Mouse (Mus musculus) embryonic stem cell, embryonic (primary cell): Measurements from ENCODE around the gene Ing3.

Experiments
- CTCF ChIA-PET, 4 experiments: fragments of 300-600 bp in 2 of 4; fragments of 350-600 bp in 2 of 4; sonication (Branson Sonifier 250); formaldehyde crosslinking; loops; one replicate each; lab custom pipeline; 2022; ENCODE audit warnings: inconsistent platforms in 2 of 4; lab: Charles Lee
- POLR2A ChIA-PET, 4 experiments: fragments of 300-600 bp in 2 of 4; fragments of 350-600 bp in 2 of 4; sonication (Branson Sonifier 250); formaldehyde crosslinking; loops; one replicate each; lab custom pipeline; 2022; ENCODE audit warnings: antibody characterized with exemption in 4 of 4, inconsistent platforms in 1 of 4; lab: Charles Lee

Gene Ing3

GRCm38 (mm10) chr6:21949226-21949731 is at the start of gene Ing3:
Gene Ing3 (plus strand): TSS chr6:21949571.
- ChIA-PET POLR2A (interaction anchor here in 2 of 4 experiments (0.8 to 2.4 kb wide), 5 partner anchors 10 to 153 kb away, joined by 3 to 13 read pairs (median 3); no protein-coding TSS in a partner anchor), CTCF (no interaction called here)

GRCm38 (mm10) chr6:21909720-21910119 is 39.7 kb upstream of the Ing3 start:
- CTCF ChIA-PET: interaction anchor here in 1 of 4 experiments (0.7 kb wide), 1 partner anchor 13 kb away, joined by 3 read pairs; no protein-coding TSS in a partner anchor
- POLR2A ChIA-PET: no interaction called here

- ChIA-PET CTCF (no interaction called here), POLR2A (no interaction called here)
Measured at GRCm38 (mm10) chr6:21910804-21911203, 38.6 kb upstream of the Ing3 start.

GRCm38 (mm10) chr6:21916591-21916990 is 32.8 kb upstream of the Ing3 start:
- POLR2A ChIA-PET: interaction anchor here in 1 of 4 experiments (0.6 kb wide), 1 partner anchor 69 kb away, joined by 3 read pairs; the partner anchor contains the start of gene Cped1
- CTCF ChIA-PET: no interaction called here

- CTCF ChIA-PET: no interaction called here
- POLR2A ChIA-PET: no interaction called here
Measured at GRCm38 (mm10) chr6:21924150-21924549, 25.2 kb upstream of the Ing3 start.

- ChIA-PET POLR2A (interaction anchor here in 1 of 4 experiments (1.4 kb wide), 1 partner anchor 12 kb away, joined by 3 read pairs; the partner anchor contains the start of gene Ing3), CTCF (no interaction called here)
Measured at GRCm38 (mm10) chr6:21937981-21938635, 11.3 kb upstream of the Ing3 start.

- CTCF ChIA-PET: no interaction called here
Measured at GRCm38 (mm10) chr6:21949771-21950448, 539 bp downstream of the Ing3 start.

GRCm38 (mm10) chr6:21950676-21951075 is 1.3 kb downstream of the Ing3 start:
- ChIA-PET CTCF (no interaction called here), POLR2A (interaction anchor here in 3 of 4 experiments (0.7 to 2.4 kb wide), 4 partner anchors 8 to 1182 kb away, joined by 3 to 13 read pairs (median 6); no protein-coding TSS in a partner anchor)

More at GRCm38 (mm10) chr6:21949771-21950448, 539 bp downstream of the Ing3 start:
- POLR2A ChIA-PET: interaction anchor here in 3 of 4 experiments (0.5 to 2.4 kb wide), 7 partner anchors 9 to 153 kb away, joined by 3 to 13 read pairs (median 3); no protein-coding TSS in a partner anchor

- ChIA-PET CTCF (no interaction called here), POLR2A (no interaction called here)
Measured at GRCm38 (mm10) chr6:21955468-21955867, 6.1 kb downstream of the Ing3 start.

- ChIA-PET POLR2A (interaction anchor here in 2 of 4 experiments (0.7 to 3.2 kb wide), 3 partner anchors 8 to 11 kb away, joined by 3 to 13 read pairs (median 6); partner anchors contain the start of gene Ing3 (in 2 of the 2)), CTCF (interaction anchor here in 1 of 4 experiments (1.0 kb wide), 1 partner anchor 26 kb away, joined by 6 read pairs; no protein-coding TSS in a partner anchor)
Measured at GRCm38 (mm10) chr6:21958922-21959321, 9.6 kb downstream of the Ing3 start.

GRCm38 (mm10) chr6:21959909-21960308 is 10.5 kb downstream of the Ing3 start:
- POLR2A ChIA-PET: interaction anchor here in 2 of 4 experiments (1.6 to 3.2 kb wide), 2 partner anchors 9 to 10 kb away, joined by 6 to 13 read pairs; partner anchors contain the start of gene Ing3 (in 2 of the 2)
- CTCF ChIA-PET: no interaction called here

GRCm38 (mm10) chr6:21977532-21977931 is 28.2 kb downstream of the Ing3 start:
- ChIA-PET POLR2A (interaction anchor here in 1 of 4 experiments (0.7 kb wide), 1 partner anchor 64 kb away, joined by 4 read pairs; no protein-coding TSS in a partner anchor), CTCF (interaction anchor here in 2 of 4 experiments (0.6 to 0.7 kb wide), 3 partner anchors 62 to 187 kb away, joined by 3 to 6 read pairs (median 5); no protein-coding TSS in a partner anchor)

- ChIA-PET CTCF (interaction anchor here in 1 of 4 experiments (1.0 kb wide), 1 partner anchor 107 kb away, joined by 3 read pairs; no protein-coding TSS in a partner anchor), POLR2A (no interaction called here)
Measured at GRCm38 (mm10) chr6:21981114-21981513, 31.7 kb downstream of the Ing3 start.

GRCm38 (mm10) chr6:21984990-21985731 is 35.8 kb downstream of the Ing3 start:
- ChIA-PET CTCF (interaction anchor here (0.5 to 2.1 kb wide), 29 partner anchors 10 to 1536 kb away, joined by 3 to 12 read pairs (median 3); no protein-coding TSS in a partner anchor), POLR2A (interaction anchor here in 1 of 4 experiments (0.7 to 1.2 kb wide), 4 partner anchors 11 to 90 kb away, joined by 3 to 4 read pairs (median 3); no protein-coding TSS in a partner anchor)

GRCm38 (mm10) chr6:21985732-21986540 is 36.6 kb downstream of the Ing3 start, which contains the start of gene Cped1:
Gene Cped1 (plus strand): TSS chr6:21985916.
- ChIA-PET CTCF (interaction anchor here (0.6 to 2.1 kb wide), 17 partner anchors 11 to 287 kb away, joined by 3 to 12 read pairs (median 4); no protein-coding TSS in a partner anchor), POLR2A (interaction anchor here in 1 of 4 experiments (0.7 to 1.2 kb wide), 3 partner anchors 33 to 90 kb away, joined by 3 to 4 read pairs (median 3); no protein-coding TSS in a partner anchor)

GRCm38 (mm10) chr6:21986660-21987331 is 37.4 kb downstream of the Ing3 start:
- ChIA-PET POLR2A (no interaction called here), CTCF (interaction anchor here in 1 of 4 experiments (1.5 to 1.7 kb wide), 3 partner anchors 10 to 111 kb away, joined by 4 to 5 read pairs (median 4); no protein-coding TSS in a partner anchor)
